In the genomic region with DNA sequence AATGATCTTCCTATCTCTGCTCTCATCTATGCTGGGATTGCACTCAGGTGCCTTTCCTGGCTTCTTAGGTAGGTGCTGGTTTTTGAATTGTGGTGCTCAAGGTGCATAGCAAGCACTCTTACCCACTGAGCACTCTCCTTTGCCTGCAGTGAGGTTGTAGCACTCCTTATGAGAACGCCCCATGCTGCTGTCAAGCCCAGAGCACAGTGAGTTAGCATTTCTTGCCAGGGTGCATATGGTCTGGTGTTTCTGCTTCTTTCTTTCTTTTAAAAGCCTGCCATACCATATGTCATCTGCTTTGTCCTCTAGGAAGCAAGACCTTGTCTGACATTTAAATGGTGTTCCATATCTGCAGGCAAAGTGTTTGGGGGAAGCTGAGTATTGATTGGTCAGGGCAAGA, we compare ENCODE assay signal across 34 mouse cellular contexts.
"Had no signal": no experiment of that assay in that cellular context is flagged by ENCODE, and none has a peak within 500 bp of the region (broad histone marks: within the 10 kb centered on the region; RNA-seq: fewer than 3 reads in every experiment).

No protein-coding gene starts in this region.

- H3K9me3 ChIP-seq: heart, embryonic 12.5 days; heart, embryonic 13.5 days; heart, embryonic 15.5 days; hindbrain, embryonic 10.5 days; hindbrain, embryonic 12.5 days; hindbrain, embryonic 13.5 days; hindbrain, embryonic 15.5 days; intestine, embryonic 15.5 days; kidney, embryonic 15.5 days had no signal

- ATAC-seq: hindbrain, embryonic 16.5 days; hindbrain, postnatal 0 days; inflammation-experienced regulatory T-cells, adult 6 months; intestine, embryonic 15.5 days; intestine, embryonic 16.5 days; intestine, postnatal 0 days had no signal

- H3K9ac ChIP-seq: heart, embryonic 12.5 days; heart, embryonic 13.5 days; heart, embryonic 15.5 days; hindbrain, embryonic 12.5 days; hindbrain, embryonic 13.5 days; hindbrain, embryonic 14.5 days; hindbrain, embryonic 15.5 days; intestine, embryonic 15.5 days; kidney, embryonic 15.5 days had no signal

- DNase-seq: heart, postnatal 10 days; heart, postnatal 14 days; heart, postnatal 36 days; heart, postnatal 4 days; kidney, adult 11 months; kidney, adult 18-20 months; kidney, adult 2 months; kidney, adult 8-10 months; kidney, adult 9 months; kidney, postnatal 10 days; kidney, postnatal 14 days; kidney, postnatal 25 days; kidney, postnatal 36 days; kidney, postnatal 4 days; layer of hippocampus, adult 9-11 months; layer of hippocampus, postnatal 36 days had no signal

- H3K4me3 ChIP-seq: heart, embryonic 12.5 days; heart, embryonic 13.5 days; heart, embryonic 15.5 days; hindbrain, embryonic 10.5 days; hindbrain, embryonic 12.5 days; hindbrain, embryonic 13.5 days; hindbrain, embryonic 15.5 days; intestine, embryonic 15.5 days; kidney, embryonic 15.5 days; layer of hippocampus, adult 2 months; left cerebral cortex, adult 2 months had no signal

- H3K36me3 ChIP-seq: heart, embryonic 12.5 days; heart, embryonic 13.5 days; heart, embryonic 15.5 days; hindbrain, embryonic 10.5 days; hindbrain, embryonic 12.5 days; hindbrain, embryonic 13.5 days; hindbrain, embryonic 15.5 days; intestine, embryonic 15.5 days; kidney, embryonic 15.5 days had no signal

- H3K27ac ChIP-seq: heart, embryonic 13.5 days; heart, embryonic 15.5 days; hindbrain, embryonic 10.5 days; hindbrain, embryonic 12.5 days; hindbrain, embryonic 13.5 days; hindbrain, embryonic 14.5 days; hindbrain, embryonic 15.5 days; hindbrain, postnatal 0 days; intestine, embryonic 15.5 days; kidney, embryonic 15.5 days; kidney, postnatal 0 days; layer of hippocampus, adult 2 months; left cerebral cortex, adult 2 months had no signal

- H3K4me2 ChIP-seq: heart, embryonic 12.5 days; heart, embryonic 13.5 days; heart, embryonic 15.5 days; hindbrain, embryonic 12.5 days; hindbrain, embryonic 13.5 days; hindbrain, embryonic 14.5 days; hindbrain, embryonic 15.5 days; intestine, embryonic 15.5 days; kidney, embryonic 15.5 days had no signal

- H3K4me1 ChIP-seq: heart, embryonic 12.5 days; heart, embryonic 13.5 days; heart, embryonic 15.5 days; hindbrain, embryonic 12.5 days; hindbrain, embryonic 15.5 days; intestine, embryonic 15.5 days; kidney, embryonic 15.5 days had no signal

- H3K27me3 ChIP-seq: heart, embryonic 12.5 days; heart, embryonic 13.5 days; heart, embryonic 15.5 days; hindbrain, embryonic 12.5 days; hindbrain, embryonic 13.5 days; hindbrain, embryonic 15.5 days; intestine, embryonic 15.5 days; kidney, embryonic 15.5 days had no signal
